Mouse (Mus musculus): ENCODE results near the gene Trank1.

Trank1 gene

GRCm38 (mm10) chr9:111381056-111382025 lies 69.8 kb downstream of the Trank1 start:
- no peak for DNase-seq (ENCODE audit: low spot score)

- DNase-seq (ENCODE audit: low spot score) = no peak
Measured at GRCm38 (mm10) chr9:111382469-111382868, 70.9 kb downstream of the Trank1 start.

- DNase-seq (ENCODE audit: low spot score) = no peak
Measured at GRCm38 (mm10) chr9:111383046-111383445, 71.5 kb downstream of the Trank1 start.

GRCm38 (mm10) chr9:111383756-111384155 lies 72.2 kb downstream of the Trank1 start:
- DNase-seq (ENCODE audit: low spot score) = no peak

DNA sequence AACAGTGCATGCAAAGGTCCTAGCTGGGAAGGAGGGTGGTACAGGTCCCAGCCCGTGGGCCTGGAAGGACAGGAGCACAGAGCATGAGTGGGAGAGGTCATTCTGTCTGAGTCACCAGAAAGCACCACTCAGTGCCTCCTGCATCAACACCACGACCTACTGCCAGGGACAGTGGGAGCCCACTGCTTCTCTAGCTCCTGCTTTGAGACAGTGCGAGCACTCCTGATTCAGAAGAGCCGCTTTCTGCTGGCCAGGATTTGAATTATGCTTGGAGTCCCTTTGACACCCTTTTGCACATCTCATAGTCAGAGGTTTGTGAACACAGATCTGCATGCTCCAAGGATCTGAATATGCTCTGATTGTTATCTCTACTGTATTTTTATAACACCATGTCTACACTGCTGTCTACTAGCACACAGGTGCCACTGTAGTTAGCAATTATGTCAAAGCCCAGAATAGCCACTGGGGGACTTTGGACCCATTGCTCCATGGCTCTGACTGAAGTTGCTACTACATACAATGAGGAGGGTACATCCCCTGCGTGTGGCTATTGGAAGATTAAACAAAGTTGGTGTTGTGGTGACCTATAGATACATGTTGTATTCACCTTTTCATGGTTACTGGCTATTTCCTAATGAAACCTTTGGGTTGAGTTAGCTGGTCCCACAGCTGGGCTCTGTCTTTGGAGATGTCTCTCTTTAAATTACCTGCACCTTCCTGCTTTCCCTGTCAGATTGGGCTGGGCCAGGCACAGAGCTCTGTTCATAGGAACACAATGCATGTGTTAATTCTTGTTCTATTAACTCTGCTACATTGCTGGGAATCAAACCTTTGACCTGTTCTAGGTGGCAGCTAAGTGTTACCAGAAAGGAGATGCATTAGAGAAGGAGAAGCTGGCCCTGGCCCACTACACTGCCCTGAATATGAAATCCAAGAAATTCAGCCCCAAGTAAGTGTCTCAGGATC lies 74.3 kb downstream of the Trank1 start:
- DNase-seq (ENCODE audit: low spot score) = no peak

DNA sequence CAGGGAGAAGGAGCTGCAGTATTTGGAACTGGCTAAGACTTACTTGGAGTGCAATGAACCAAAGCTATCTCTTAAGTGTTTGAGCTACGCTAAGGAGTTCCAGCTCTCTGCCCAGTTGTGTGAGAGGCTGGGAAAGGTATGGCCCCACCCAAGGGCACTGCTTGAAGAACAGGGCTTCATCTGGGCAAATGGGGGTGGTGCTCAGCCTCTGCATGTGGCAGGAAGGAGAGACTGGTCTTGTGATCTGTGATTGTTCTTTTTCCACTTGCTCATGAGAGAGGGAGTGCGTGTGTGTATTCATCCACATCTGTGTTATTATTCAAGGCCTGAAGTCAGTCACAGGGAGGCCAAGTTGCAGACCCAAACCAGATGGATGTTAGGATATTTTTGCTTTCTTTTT lies 75.0 kb downstream of the Trank1 start:
- no peak for DNase-seq (ENCODE audit: low spot score)

GRCm38 (mm10) chr9:111387576-111387975 lies 76.0 kb downstream of the Trank1 start:
- no peak for DNase-seq (ENCODE audit: low spot score)

DNA sequence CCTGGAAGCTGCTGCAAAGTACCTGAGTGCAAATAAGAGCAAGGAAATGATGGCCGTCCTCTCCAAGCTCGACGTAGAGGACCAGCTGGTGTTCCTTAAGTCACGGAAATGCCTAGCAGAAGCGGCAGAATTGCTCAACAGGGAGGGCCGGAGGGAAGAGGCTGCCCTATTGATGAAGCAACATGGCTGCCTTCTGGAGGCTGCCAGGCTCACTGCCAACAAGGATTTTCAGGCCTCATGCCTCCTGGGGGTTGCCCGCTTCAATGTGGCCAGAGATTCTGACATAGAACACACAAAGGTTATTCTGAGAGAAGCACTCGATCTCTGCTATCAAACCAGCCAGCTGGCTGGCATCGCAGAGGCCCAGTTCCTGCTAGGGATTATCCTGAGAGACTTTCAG lies 78.5 kb downstream of the Trank1 start:
- no peak for DNase-seq (ENCODE audit: low spot score)

- no peak for DNase-seq (ENCODE audit: low spot score)
Measured at GRCm38 (mm10) chr9:111391036-111391435, 79.5 kb downstream of the Trank1 start.

DNA sequence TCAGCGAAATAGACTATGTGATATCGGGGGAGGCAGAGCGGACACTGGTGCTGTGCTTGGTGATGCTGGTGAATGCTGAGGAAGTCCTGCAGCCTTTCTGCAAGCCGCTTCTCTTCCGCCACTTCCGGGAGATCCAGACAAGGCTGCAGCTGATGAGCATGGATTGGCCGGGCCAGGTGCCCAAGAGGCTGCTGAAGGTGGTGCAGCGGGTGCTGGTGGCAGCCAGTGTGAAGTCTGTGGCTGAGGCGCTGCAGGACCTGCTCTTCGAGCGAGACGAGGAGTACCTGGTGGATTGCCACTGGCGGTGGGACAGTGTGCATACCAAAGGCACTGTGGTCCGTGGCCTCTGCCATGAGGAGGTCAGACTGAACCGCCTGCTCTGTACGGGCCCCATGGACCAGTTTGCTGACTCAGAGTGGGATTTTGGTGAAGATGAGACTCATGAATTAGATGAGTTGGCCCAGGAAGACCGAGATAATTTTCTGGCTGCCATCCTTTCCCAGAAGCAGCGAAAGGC lies 80.4 kb downstream of the Trank1 start:
- no peak for DNase-seq (ENCODE audit: low spot score)

DNA sequence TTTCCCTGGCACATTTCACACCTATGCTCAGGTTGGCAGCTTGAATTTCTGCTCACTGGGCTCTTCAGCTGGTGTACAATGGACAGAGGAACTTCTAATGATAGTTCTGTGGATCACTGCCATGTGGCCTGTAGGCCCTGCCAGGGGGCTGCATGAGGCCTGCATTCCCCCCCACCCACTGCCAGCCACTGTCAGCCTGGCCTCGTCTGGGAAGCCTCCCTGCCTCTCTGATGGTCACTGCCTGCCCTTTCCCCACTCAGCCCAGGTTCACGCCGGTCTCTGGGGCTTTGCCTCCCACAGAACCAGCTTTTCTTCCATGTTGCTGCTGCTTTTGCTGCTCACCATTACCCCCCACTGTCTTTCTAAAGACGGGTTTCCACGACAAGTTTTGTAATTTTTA lies 83.7 kb downstream of the Trank1 start:
- DNase-seq (ENCODE audit: low spot score) = no peak

- no peak for DNase-seq (ENCODE audit: low spot score)
Measured at GRCm38 (mm10) chr9:111398059-111398458, 86.5 kb downstream of the Trank1 start.

GRCm38 (mm10) chr9:111400089-111400488 lies 88.5 kb downstream of the Trank1 start:
- DNase-seq (ENCODE audit: low spot score) = no peak

- no peak for DNase-seq (ENCODE audit: low spot score)
Measured at GRCm38 (mm10) chr9:111403159-111403558, 91.6 kb downstream of the Trank1 start.

GRCm38 (mm10) chr9:111404346-111405079 lies 93.0 kb downstream of the Trank1 start:
- DNase-seq (ENCODE audit: low spot score) = no peak

DNA sequence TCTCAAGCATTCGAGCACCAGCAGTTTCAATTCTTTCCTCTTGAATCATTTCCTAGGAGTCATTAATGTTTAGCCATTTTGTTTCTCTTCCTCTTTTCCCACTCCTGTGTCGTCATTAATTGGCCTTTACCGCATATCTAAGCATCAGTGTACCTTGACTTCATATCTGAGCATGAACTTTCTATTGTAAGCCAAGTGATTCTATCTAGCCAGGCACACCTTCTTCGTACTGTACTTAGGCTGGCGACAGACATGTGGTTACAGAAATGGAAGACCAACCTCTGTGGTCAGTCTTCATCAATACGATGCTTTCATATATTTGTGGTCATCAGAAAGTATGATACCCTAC lies 93.5 kb downstream of the Trank1 start:
- no peak for DNase-seq (ENCODE audit: low spot score)

- no peak for DNase-seq (ENCODE audit: low spot score)
Measured at GRCm38 (mm10) chr9:111408012-111408411, 96.5 kb downstream of the Trank1 start.

DNA sequence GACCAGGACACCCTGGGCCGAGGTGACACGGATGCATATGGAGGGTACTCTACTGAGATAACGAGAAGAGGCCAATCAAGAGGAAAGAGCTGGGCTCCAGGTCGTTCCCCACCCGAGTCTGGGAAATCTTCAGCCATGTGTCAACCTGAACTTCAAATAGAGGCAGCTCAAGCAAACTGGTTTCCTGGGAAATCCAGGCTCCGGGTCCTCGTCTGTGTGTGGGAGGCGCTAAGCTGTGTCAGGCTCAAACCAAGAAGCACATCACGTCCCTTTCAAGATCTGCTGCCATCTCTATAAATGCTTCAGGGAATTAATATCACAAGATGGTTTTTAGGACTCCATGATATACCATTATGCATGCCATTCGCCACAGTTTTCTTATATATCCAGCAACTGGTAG lies 96.9 kb downstream of the Trank1 start:
- DNase-seq (ENCODE audit: low spot score) = no peak

DNA sequence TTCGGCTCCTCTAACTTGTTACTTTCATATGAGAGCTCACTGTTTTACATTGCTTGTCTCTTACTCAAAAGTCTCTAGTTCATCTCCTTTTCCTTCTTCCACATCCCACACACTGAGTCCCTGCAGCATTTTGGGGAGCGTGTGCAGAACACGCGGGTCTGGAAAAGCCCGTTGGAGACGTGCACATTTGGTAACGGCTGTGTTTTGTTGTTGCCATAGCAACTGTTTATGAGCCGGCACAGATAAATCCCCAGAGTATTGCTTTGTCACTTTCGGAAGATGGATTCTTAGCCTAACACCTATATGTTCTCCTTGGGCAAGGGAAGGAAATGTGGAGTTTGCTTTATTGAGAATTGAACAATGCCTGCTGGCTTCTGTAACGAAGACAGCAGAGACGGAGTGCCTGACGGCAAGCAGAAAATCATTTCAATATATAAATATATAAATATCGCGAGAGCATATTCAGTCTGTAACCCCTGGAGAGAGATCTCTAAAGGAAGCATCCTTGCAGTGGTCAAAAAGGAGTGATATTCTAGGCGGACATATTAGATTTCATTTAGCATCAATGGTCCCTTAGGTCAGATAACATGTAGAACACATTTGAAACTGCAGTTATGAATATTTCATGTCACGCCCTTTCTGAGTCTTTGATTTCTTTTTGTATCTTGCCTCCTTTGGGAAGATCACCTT lies 101.1 kb downstream of the Trank1 start:
- no peak for DNase-seq (ENCODE audit: low spot score)

DNA sequence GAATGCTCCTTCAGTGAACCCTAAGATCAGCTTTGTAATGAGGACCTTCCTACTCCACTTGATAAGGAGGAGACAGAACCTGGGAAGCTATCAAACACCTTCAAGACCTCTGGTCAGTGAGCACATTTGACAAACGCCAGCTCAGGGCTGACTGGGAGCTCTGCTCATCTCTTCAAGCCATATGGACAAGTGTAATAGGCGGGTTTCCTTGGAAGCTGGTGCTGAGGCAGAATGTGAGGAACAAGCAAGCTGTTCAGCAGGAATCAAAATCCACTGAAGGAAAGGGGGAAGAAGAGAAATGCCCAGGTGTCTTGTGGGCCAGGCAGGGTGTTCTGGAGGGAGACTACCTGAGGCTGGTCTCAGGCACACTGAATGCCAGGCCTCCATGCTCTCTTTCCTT lies 110.3 kb downstream of the Trank1 start:
- no peak for DNase-seq (ENCODE audit: low spot score)

GRCm38 (mm10) chr9:111422567-111422966 lies 111.0 kb downstream of the Trank1 start:
- no peak for DNase-seq (ENCODE audit: low spot score)

All from testis, postnatal 14 days (tissue).